8 mouse cellular contexts compared by ENCODE assay signal in the genomic region with DNA sequence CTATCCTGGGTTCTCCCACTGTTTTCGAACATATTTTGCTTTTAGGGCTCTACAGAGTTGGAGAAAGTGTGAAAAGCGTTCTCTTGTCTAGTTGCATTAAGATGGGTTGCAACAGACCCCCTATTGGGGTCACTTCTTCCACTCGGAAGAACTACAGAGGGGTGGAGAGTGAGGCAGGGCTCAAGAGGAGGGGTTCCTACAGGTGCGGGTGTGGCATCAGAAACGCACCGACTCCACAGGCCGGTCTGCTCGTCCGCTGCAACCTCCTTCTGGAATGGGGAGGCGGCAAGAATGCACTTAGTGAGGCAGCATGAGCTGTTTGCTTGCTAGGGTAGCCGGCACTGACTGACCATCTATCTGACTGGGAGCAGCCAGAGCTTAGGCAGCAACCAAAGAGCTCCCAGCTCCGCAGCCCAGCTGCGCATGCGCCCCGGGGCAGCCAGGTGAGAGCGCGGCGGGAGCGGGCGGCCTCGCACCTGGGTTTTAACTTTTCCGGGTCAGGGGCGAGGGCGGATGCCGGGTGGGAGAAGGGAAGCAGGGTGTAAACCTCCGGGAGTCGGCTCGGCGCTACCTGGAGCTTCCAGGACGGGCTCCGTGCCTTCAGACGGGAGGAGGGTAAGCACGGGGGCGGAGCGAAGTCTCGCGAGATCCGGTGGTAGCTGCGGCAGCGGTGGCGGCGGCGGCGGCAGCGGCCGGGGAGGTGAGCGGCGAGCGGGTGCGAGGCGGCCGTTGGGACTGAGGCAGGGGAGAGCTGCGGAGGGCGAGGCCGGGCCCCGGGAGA. TPM values are rescaled to one million over a fixed set of nuclear protein-coding genes. Genes with fewer than 3 reads are reported as not detected.
A peak's percentile ranks its signal among the peaks of the same experiment; 100 is the strongest.
DNase-seq lines count a peak whose midpoint lies in the region; ATAC-seq lines count a peak whose summit lies in the region.

A gene (plus strand): TSS at position 627 of the 781 bp plus-strand sequence.

- no peaks in the 10 kb centered on the region for H3K36me3 ChIP-seq in intestine, embryonic 15.5 days

- ATAC-seq in intestine, embryonic 15.5 days, result peak; percentile 94

- intact Hi-C loops in gastrocnemius, postnatal 36 days (cut with DNase I), result loop anchor here (1.0 to 5.0 kb wide), 2 partner anchors 96 to 101 kb away; no protein-coding TSS in a partner anchor
- intact Hi-C loops in left cerebral cortex, postnatal 25 days (cut with DNase I), result loop anchor here (2.0 kb wide), 3 partner anchors 51 to 103 kb away; no protein-coding TSS in a partner anchor

- peaks cover 13% of the 10 kb centered on the region for H3K4me1 ChIP-seq in intestine, embryonic 15.5 days (replicated peaks)

- H3K27me3 ChIP-seq in intestine, embryonic 15.5 days (replicated peaks), result no peaks in the 10 kb centered on the region

- peak; percentile 77 for DNase-seq in adrenal gland, adult 8-10 months
- peak; percentile 81 for DNase-seq in embryo, embryonic 11.5 days (ENCODE audit: low read depth, low spot score)
- peak; percentile 86 to 90 for DNase-seq in gastrocnemius, postnatal 36 days
- peak; percentile 88 to 92 for DNase-seq in left cerebral cortex, postnatal 25 days (ENCODE audit: low spot score in 2 of 2)
- peak; percentile 91 for DNase-seq in mesoderm, embryonic 11.5 days (ENCODE audit: low read depth, low spot score)
- DNase-seq in right cerebral cortex, postnatal 25 days, result peak; percentile 88
- DNase-seq in urinary bladder, postnatal 36 days (ENCODE audit: low spot score in 2 of 2), result peak; percentile 87 to 89

- peak within 1 kb of the TSS; percentile 81 for H3K4me2 ChIP-seq in intestine, embryonic 15.5 days (replicated peaks)

- no peaks in the 10 kb centered on the region for H3K9me3 ChIP-seq in intestine, embryonic 15.5 days

- H3K4me3 ChIP-seq in intestine, embryonic 15.5 days (replicated peaks), result peak within 1 kb of the TSS; percentile 84

- H3K27ac ChIP-seq in intestine, embryonic 15.5 days, result peak within 1 kb of the TSS; percentile 88

- H3K9ac ChIP-seq in intestine, embryonic 15.5 days, result peak within 1 kb of the TSS; percentile 90

- WGBS in intestine, embryonic 15.5 days, result under 1% methylated on average over 46 of the region's 56 CpGs

RNA-seq across cellular contexts. Expression of the gene that starts here (rescaled TPM):
- total RNA-seq in adrenal gland, adult 8-10 months (2022), result 10 to 100 TPM; 34.6 to 58.6 (median 46.5) TPM
- total RNA-seq in gastrocnemius, postnatal 36 days (2021), result 10 to 100 TPM; 19.9 to 26.6 TPM
- polyA plus RNA-seq in intestine, embryonic 15.5 days (2015; fragmentation: Nextera tagmentation; extraction: Ambion mirVana), result 20.3 and 20.9 TPM in 2 replicates
- 100 to 1,000 TPM; 182 to 185 TPM for total RNA-seq in left cerebral cortex, postnatal 25 days (2021)

Comparison
In these comparisons a context has a peak if more than half of its experiments do, and no peak if none do; other contexts are left out.
1. Peak in every context shown above with its lines: DNase-seq, ATAC-seq, H3K4me3 ChIP-seq and H3K27ac ChIP-seq.